Mouse (Mus musculus): ENCODE results near the gene Ptpn11. TPM values are rescaled to one million over a fixed set of nuclear protein-coding genes. Genes with fewer than 3 reads are reported as not detected.

Ptpn11 gene
- polyA plus RNA-seq, 1 experiment from 2014 or later: 26.4 TPM

DNA sequence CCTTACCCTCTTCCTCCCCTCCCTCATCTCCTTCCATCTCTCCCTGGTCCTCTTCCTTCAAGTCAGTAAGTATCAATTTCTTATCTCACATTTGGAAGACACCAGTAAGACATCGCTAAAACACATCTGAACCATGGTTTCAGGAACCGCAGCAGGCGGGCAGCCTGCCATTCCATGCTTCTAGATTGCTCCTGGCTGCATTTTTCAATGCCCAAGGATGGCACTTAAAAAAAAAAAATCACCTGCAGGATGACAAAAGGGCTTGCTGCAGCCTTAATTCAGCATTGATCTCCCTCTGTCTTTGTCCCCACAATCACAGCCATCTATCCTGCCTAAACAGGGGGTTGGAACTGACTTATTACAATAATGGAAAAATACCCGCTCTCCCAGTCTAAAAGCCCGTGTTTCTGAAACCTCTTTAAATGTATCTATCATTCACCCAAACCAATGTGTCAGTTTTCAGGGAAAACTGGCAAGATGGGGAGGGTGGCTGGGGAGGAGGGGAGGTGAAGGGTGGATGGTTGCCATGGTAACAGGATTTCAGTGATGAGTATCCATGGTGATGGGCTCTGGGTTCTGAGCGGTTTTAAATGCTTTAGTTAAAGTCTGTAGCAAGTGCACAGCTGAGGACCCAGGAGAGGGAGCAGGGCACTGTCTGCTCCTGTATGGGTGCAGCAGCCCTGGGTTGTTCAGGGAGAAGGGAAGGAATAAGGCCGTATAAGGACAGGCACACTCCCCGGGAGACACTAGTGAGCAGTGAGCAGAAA, 75.6 kb downstream of the Ptpn11 start:
- Histone ChIP-seq H3K36me3 (replicated peaks; ENCODE audit: control insufficient read depth, insufficient read depth) (no peaks in the 10 kb centered on the region), H3K9me3 (ENCODE audit: control insufficient read depth, low read length) (no peaks in the 10 kb centered on the region), H3K9ac (peak overlapping the region; percentile 50), H3K4me3 (replicated peaks; ENCODE audit: low read length) (no peak overlapping the region), H3K4me1 (replicated peaks; ENCODE audit: control insufficient read depth, insufficient read depth, low read length) (peaks cover 38% of the 10 kb centered on the region), H3K27ac (peak overlapping the region; percentile 95), H3K27me3 (ENCODE audit: control insufficient read depth, insufficient read depth, low read length) (no peaks in the 10 kb centered on the region), H3K4me2 (replicated peaks) (peak overlapping the region; percentile 38)
- peak; percentile 78 for ATAC-seq (ENCODE audit: low FRiP score)
- 24% methylated on average over 8 of the region's 8 CpGs for WGBS
- peak; percentile 85 for DNase-seq (ENCODE audit: low spot score)

DNA sequence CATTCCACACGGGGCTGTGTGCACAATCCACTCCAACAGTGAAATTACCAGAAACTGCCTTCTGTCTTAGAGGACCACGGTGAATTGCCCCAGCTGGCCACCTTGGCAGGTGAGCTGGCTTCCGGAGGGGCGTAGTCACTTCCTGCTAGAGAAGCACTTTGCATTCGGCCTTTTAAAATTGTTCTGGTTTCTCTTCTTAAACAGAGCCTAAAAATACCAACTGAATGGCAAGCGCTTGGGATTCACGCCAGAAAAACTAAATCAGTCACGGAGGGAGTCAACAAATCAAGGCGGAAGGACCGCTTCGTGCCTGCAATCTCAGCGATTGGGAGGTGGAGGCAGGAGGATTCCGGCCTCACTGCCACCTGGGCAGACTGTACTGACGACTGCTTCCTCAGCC, 77.0 kb downstream of the Ptpn11 start:
- peak overlapping the region; percentile 95 for H3K27ac ChIP-seq
- no peaks in the 10 kb centered on the region for H3K9me3 ChIP-seq (ENCODE audit: control insufficient read depth, low read length)
- H3K4me3 ChIP-seq (replicated peaks; ENCODE audit: low read length): no peak overlapping the region
- no peak overlapping the region for H3K4me2 ChIP-seq (replicated peaks)
- no peaks in the 10 kb centered on the region for H3K36me3 ChIP-seq (replicated peaks; ENCODE audit: control insufficient read depth, insufficient read depth)
- H3K27me3 ChIP-seq (ENCODE audit: control insufficient read depth, insufficient read depth, low read length): no peaks in the 10 kb centered on the region
- peaks cover 38% of the 10 kb centered on the region for H3K4me1 ChIP-seq (replicated peaks; ENCODE audit: control insufficient read depth, insufficient read depth, low read length)
- WGBS: 72% methylated on average over 14 of the region's 14 CpGs
- DNase-seq (ENCODE audit: low spot score) (no peak), ATAC-seq (ENCODE audit: low FRiP score) (no peak)
- H3K9ac ChIP-seq: no peak overlapping the region

DNA sequence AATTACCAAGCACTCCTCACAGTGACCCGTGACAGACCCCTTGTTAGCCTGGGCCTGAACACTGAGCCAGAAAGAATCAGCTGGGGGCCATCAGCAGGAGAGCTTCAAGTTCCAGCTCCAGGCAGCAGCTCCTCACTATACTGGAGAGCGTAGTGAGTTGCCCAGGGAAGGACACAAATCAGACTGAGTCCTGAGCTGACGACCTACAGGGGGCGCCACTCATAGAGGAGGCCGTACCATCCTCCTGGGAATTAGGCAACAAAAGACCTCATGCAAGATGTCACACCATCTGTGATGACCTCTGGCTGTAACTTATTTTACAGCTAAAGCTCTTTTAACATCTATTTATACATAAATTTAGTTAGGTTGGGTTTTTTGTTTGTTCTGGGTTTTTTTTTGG, 78.8 kb downstream of the Ptpn11 start:
- peaks cover 38% of the 10 kb centered on the region for H3K4me1 ChIP-seq (replicated peaks; ENCODE audit: control insufficient read depth, insufficient read depth, low read length)
- WGBS: 68% methylated on average over 5 of the region's 5 CpGs
- no peak overlapping the region for H3K4me3 ChIP-seq (replicated peaks; ENCODE audit: low read length)
- H3K4me2 ChIP-seq (replicated peaks): no peak overlapping the region
- ATAC-seq (ENCODE audit: low FRiP score): no peak
- H3K27me3 ChIP-seq (ENCODE audit: control insufficient read depth, insufficient read depth, low read length): no peaks in the 10 kb centered on the region
- H3K36me3 ChIP-seq (replicated peaks; ENCODE audit: control insufficient read depth, insufficient read depth): no peaks in the 10 kb centered on the region
- H3K9ac ChIP-seq: no peak overlapping the region
- DNase-seq (ENCODE audit: low spot score): no peak
- H3K9me3 ChIP-seq (ENCODE audit: control insufficient read depth, low read length): no peaks in the 10 kb centered on the region
- H3K27ac ChIP-seq: no peak overlapping the region

DNA sequence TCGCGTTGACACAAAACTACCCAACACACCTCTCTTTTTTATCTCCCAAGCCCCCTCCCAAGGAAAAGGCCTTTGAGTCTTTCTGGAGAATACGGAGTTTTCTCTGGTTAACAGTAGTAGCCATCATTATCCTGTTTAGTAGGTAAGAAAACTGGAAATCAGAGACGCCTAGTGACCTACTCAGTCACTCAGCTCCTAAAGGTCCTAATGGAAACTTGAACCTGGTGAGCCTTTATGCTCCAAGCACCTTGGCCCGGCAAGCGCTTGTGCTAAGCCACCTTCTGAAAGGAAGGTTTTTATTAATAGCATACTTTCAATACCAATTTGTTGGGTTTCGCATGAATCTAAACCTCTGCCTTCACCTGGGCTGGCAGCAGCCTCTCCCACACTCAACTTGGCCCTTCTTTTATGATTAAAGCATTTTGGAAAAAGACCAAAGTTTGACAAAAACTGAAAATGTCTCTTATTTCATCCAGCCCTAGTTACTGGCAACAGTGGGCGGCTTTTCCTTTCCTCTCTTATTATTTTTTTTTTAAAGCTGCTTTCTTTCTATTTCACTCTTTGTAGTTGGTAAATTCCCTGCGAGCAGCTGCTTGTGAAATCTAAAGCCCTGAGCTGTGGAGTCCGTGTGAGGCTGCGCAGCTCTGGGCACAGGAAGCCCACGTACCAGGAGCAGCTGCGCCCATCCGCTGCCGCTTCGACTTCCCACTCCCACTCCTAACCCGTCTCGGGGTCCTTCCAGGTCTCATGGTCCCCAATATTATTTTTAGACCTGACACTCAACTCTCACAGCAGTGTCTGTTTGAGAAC, 79.9 kb downstream of the Ptpn11 start:
- no peak for DNase-seq (ENCODE audit: low spot score)

DNA sequence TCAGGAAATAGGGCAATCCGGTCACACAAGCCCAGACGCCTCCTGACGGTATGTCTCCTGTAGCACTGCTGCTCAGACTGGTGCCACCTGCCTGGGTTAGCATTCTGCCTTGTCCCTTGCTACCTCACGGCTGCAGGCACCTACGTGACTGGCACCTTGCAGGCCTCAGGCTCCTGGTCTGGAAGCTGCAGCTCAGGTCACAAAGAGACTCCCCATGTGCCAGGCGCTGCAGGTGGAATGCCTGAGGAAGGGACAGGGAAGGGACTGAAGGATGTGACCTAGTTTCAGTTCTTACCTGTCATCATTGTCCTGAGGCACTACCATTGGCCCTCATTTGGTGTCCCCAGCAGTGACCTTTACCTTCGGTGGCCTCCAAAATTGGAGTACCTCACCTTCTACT, 82.0 kb downstream of the Ptpn11 start:
- Histone ChIP-seq H3K27ac (no peak overlapping the region), H3K4me1 (replicated peaks; ENCODE audit: control insufficient read depth, insufficient read depth, low read length) (peaks cover 10% of the 10 kb centered on the region; the same call in 1 of the 2 replicates), H3K9me3 (ENCODE audit: control insufficient read depth, low read length) (no peaks in the 10 kb centered on the region), H3K4me2 (replicated peaks) (no peak overlapping the region), H3K9ac (no peak overlapping the region), H3K27me3 (ENCODE audit: control insufficient read depth, insufficient read depth, low read length) (no peaks in the 10 kb centered on the region), H3K36me3 (replicated peaks; ENCODE audit: control insufficient read depth, insufficient read depth) (no peaks in the 10 kb centered on the region), H3K4me3 (replicated peaks; ENCODE audit: low read length) (no peak overlapping the region)
- ATAC-seq (ENCODE audit: low FRiP score): no peak
- 83% methylated on average over 7 of the region's 7 CpGs for WGBS
- no peak for DNase-seq (ENCODE audit: low spot score)

More for the DNA sequence above, 79.9 kb downstream of the Ptpn11 start:
- Histone ChIP-seq H3K27ac (no peak overlapping the region), H3K9me3 (ENCODE audit: control insufficient read depth, low read length) (no peaks in the 10 kb centered on the region), H3K4me3 (replicated peaks; ENCODE audit: low read length) (no peak overlapping the region), H3K36me3 (replicated peaks; ENCODE audit: control insufficient read depth, insufficient read depth) (no peaks in the 10 kb centered on the region), H3K4me2 (replicated peaks) (no peak overlapping the region), H3K9ac (no peak overlapping the region), H3K27me3 (ENCODE audit: control insufficient read depth, insufficient read depth, low read length) (no peaks in the 10 kb centered on the region), H3K4me1 (replicated peaks; ENCODE audit: control insufficient read depth, insufficient read depth, low read length) (peaks cover 30% of the 10 kb centered on the region)
- no peak for ATAC-seq (ENCODE audit: low FRiP score)
- 88% methylated on average over 18 of the region's 18 CpGs for WGBS

DNA sequence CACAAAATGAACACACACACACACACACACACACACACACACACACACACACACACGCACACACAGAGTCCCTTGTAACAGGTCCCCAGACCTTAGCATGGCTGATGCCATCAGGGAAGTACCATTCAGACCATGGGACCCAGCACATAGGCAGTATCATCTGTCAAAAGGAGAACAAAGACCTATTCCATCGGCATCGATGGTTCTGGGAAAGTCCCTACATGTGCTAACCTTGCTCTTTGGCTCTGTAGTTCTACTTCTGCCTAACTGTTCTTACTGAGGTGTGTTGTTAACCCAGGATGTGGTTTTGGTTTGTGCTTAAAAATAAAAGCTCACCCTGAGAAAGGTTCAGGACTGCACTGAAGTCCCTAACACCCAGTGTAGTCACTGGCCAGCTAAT, 84.3 kb downstream of the Ptpn11 start:
- ATAC-seq (ENCODE audit: low FRiP score) (no peak), DNase-seq (ENCODE audit: low spot score) (no peak)
- 82% methylated on average over 3 of the region's 3 CpGs for WGBS
- H3K4me1 ChIP-seq (replicated peaks; ENCODE audit: control insufficient read depth, insufficient read depth, low read length): no peaks in the 10 kb centered on the region
- no peak overlapping the region for H3K9ac ChIP-seq
- H3K4me3 ChIP-seq (replicated peaks; ENCODE audit: low read length): no peak overlapping the region
- no peaks in the 10 kb centered on the region for H3K36me3 ChIP-seq (replicated peaks; ENCODE audit: control insufficient read depth, insufficient read depth)
- H3K9me3 ChIP-seq (ENCODE audit: control insufficient read depth, low read length): no peaks in the 10 kb centered on the region
- no peaks in the 10 kb centered on the region for H3K27me3 ChIP-seq (ENCODE audit: control insufficient read depth, insufficient read depth, low read length)
- no peak overlapping the region for H3K27ac ChIP-seq
- no peak overlapping the region for H3K4me2 ChIP-seq (replicated peaks)

DNA sequence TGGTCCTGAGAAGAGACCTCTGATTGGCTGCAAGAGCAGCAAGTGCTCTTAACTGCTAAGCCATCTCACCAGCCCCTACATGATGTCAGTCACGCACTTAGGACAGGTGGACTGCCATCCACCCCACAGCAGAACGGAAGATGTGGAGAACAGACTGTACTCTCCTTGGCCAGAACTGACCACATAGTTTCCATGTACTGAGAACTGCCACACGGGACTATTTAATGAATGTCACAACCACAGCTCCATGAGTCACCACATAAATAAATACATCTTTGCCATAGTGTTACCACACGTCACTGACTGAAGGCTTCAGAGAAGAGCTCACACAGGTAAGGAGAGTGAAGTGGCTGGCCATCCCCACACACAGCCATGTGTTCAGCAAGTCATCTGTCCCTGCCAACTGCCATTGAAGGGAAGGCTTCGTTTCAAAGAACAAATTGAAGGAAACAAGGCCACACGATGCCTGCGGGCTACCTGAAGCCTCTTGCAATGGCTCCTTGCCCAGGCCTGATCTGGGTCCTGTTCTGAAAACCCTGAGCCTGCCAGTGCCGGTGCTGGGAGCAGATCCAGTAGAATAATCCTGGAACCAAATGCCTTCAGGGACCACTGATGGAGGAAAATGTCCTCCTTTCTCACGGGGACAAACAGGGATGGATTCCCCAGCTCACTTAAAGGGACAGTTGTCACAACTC, 90.2 kb downstream of the Ptpn11 start:
- ATAC-seq (ENCODE audit: low FRiP score) (no peak), DNase-seq (ENCODE audit: low spot score) (no peak)
- H3K4me3 ChIP-seq (replicated peaks; ENCODE audit: low read length): no peak overlapping the region
- WGBS: 84% methylated on average over 9 of the region's 9 CpGs
- H3K27ac ChIP-seq: no peak overlapping the region
- no peaks in the 10 kb centered on the region for H3K27me3 ChIP-seq (ENCODE audit: control insufficient read depth, insufficient read depth, low read length)
- no peak overlapping the region for H3K9ac ChIP-seq
- no peaks in the 10 kb centered on the region for H3K36me3 ChIP-seq (replicated peaks; ENCODE audit: control insufficient read depth, insufficient read depth)
- no peaks in the 10 kb centered on the region for H3K9me3 ChIP-seq (ENCODE audit: control insufficient read depth, low read length)
- H3K4me2 ChIP-seq (replicated peaks): no peak overlapping the region
- H3K4me1 ChIP-seq (replicated peaks; ENCODE audit: control insufficient read depth, insufficient read depth, low read length): peaks cover 9% of the 10 kb centered on the region; the same call in 1 of the 2 replicates

DNA sequence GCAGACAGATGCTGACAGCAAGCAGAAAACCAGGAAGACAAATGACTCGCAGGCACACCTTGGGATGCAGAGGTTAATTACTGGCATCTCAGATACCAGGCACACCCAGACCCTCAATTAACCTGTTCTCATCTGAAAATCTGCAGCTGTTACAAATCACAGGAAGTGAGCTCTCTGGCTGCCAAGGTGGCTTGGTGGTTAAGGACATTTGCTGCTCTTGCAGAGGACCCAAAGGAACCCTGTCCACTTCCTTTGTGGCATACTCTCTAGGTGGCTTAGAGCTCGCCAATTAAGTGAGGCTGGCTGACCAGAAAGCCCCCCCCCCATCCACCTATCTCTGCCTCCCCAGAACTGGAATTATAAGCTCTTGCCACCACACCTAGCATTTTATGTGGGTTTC, 91.1 kb downstream of the Ptpn11 start:
- no peak for DNase-seq (ENCODE audit: low spot score)
- no peak for ATAC-seq (ENCODE audit: low FRiP score)
- WGBS: 41% methylated on average over 2 of the region's 2 CpGs
- Histone ChIP-seq H3K4me1 (replicated peaks; ENCODE audit: control insufficient read depth, insufficient read depth, low read length) (peaks cover 9% of the 10 kb centered on the region; the same call in 1 of the 2 replicates), H3K4me3 (replicated peaks; ENCODE audit: low read length) (no peak overlapping the region), H3K9me3 (ENCODE audit: control insufficient read depth, low read length) (no peaks in the 10 kb centered on the region), H3K36me3 (replicated peaks; ENCODE audit: control insufficient read depth, insufficient read depth) (no peaks in the 10 kb centered on the region), H3K27me3 (ENCODE audit: control insufficient read depth, insufficient read depth, low read length) (no peaks in the 10 kb centered on the region), H3K9ac (no peak overlapping the region), H3K27ac (no peak overlapping the region), H3K4me2 (replicated peaks) (no peak overlapping the region)

DNA sequence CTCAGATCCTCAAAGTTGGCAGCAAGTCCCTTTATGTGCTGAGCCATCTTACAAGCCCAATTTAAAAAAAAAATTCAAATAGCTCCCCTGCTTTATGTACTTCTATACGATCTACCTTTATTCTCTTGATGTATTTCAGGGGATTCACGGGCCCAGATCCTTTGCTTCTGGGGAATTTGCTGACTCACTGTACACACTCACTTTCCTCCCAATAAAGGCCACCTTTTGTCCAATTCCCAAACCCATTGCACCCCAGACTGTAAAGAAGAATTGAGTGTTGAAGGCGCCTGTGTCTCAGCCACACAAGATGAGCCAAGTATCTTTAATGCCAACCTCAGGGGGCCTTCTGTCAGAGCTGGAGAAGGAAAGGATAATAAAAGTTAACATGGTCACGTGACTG, 93.2 kb downstream of the Ptpn11 start:
- 83% methylated on average over 4 of the region's 4 CpGs for WGBS
- H3K36me3 ChIP-seq (replicated peaks; ENCODE audit: control insufficient read depth, insufficient read depth): no peaks in the 10 kb centered on the region
- no peak for ATAC-seq (ENCODE audit: low FRiP score)
- no peak overlapping the region for H3K27ac ChIP-seq
- no peak overlapping the region for H3K4me3 ChIP-seq (replicated peaks; ENCODE audit: low read length)
- H3K4me1 ChIP-seq (replicated peaks; ENCODE audit: control insufficient read depth, insufficient read depth, low read length): peaks cover 9% of the 10 kb centered on the region; the same call in 1 of the 2 replicates
- no peak for DNase-seq (ENCODE audit: low spot score)
- H3K27me3 ChIP-seq (ENCODE audit: control insufficient read depth, insufficient read depth, low read length): no peaks in the 10 kb centered on the region
- no peak overlapping the region for H3K9ac ChIP-seq
- no peaks in the 10 kb centered on the region for H3K9me3 ChIP-seq (ENCODE audit: control insufficient read depth, low read length)
- no peak overlapping the region for H3K4me2 ChIP-seq (replicated peaks)

All from hindbrain, embryonic 14.5 days (tissue).